Mouse (Mus musculus): ENCODE data around the gene A930018P22Rik.

GRCm38 (mm10) chr2:104121681-104122504 lies 676 bp upstream of the A930018P22Rik start:
- TF ChIP-seq MEF2A (IDR thresholded peaks at IDR 0.05; ENCODE audit: borderline replicate concordance, low read depth, low read length) = no peak
- no peak for TF ChIP-seq CTCF (conservative IDR thresholded peaks at IDR 0.05 in 1 of 2, IDR thresholded peaks at IDR 0.05 in 1 of 2; ENCODE audit: low read depth in 2 of 2, low read length in 2 of 2)
- no peak for TF ChIP-seq CHD2 (IDR thresholded peaks at IDR 0.05; ENCODE audit: low read length)
- TF ChIP-seq NRF1 (IDR thresholded peaks at IDR 0.05; ENCODE audit: low read depth, low read length) = no peak
- no peak for TF ChIP-seq CHD1 (IDR thresholded peaks at IDR 0.05; ENCODE audit: low read depth, low read length)
